Mouse (Mus musculus): ENCODE results near the gene C1qtnf4. TPM values are rescaled to one million over a fixed set of nuclear protein-coding genes. Genes with fewer than 3 reads are reported as not detected.
A peak's percentile ranks its signal among the peaks of the same experiment; 100 is the strongest.

The C1qtnf4 gene
- 18.4 and 18.8 TPM in 2 replicates for polyA plus RNA-seq (2014; fragmentation: Nextera tagmentation; extraction: Ambion mirVana)

DNA sequence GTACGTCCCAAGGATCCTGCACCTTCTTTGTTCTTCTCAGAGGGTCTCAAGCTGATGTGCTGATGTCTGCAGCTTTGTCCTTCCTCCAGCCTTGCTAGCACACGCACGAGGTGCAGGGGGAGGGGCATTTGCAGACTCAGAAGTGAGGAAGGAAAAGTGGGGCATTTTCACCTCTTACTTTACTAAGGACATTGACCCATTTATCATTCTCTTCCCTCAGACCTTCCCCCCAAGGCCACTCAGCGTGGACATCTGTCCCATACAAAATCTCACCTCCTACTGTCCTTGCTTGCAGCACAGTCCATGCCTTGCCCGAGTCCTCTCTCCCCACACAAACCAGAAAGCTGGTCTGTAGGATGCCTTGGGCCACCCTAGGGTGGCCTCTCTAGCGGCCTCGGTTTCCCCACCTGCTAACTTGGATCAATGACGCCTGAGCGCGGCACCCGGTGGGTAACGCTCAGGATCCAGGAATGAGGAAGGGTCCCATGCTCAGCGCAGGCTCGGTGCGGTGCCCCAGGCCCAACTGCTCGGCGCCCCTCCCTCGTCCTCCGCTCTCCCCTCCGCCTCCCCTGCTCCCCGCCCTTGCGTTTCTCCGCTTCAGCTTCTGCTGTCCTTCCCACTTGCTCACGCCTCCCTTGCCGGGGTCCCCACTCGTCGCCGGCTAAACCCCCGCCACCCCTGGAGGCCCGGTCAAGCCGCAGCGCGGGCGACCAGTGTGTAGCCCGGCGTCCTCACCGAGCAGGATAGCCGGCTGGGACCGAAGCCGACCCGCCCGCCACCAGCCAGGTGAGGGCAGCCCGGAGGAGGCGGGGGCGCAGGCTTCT lies at the start of gene C1qtnf4:
Gene C1qtnf4, plus strand, starts transcription at position 643 of the 824 bp plus-strand sequence.
- Histone ChIP-seq H3K36me3 (ENCODE audit: control insufficient read depth, insufficient read depth, low read length) (no peaks in the 10 kb centered on the region), H3K27me3 (replicated peaks; ENCODE audit: control insufficient read depth, insufficient read depth, low read length) (peaks cover 21% of the 10 kb centered on the region), H3K9ac (ENCODE audit: low read length) (peak within 1 kb of the TSS; percentile 88), H3K4me1 (ENCODE audit: control insufficient read depth, insufficient read depth, low read length) (peaks cover 8% of the 10 kb centered on the region; the same call in 1 of the 2 replicates), H3K4me2 (ENCODE audit: low read length) (peak within 1 kb of the TSS; percentile 89), H3K9me3 (replicated peaks; ENCODE audit: control insufficient read depth, low read length) (no peaks in the 10 kb centered on the region), H3K4me3 (ENCODE audit: low read depth, low read length) (peak within 1 kb of the TSS; percentile 63), H3K27ac (ENCODE audit: low read depth, low read length) (peak within 1 kb of the TSS; percentile 84)
- WGBS: under 1% methylated on average over 42 of the region's 45 CpGs
- peak; percentile 74 for DNase-seq (ENCODE audit: low spot score)
- ATAC-seq: peak; percentile 73

DNA sequence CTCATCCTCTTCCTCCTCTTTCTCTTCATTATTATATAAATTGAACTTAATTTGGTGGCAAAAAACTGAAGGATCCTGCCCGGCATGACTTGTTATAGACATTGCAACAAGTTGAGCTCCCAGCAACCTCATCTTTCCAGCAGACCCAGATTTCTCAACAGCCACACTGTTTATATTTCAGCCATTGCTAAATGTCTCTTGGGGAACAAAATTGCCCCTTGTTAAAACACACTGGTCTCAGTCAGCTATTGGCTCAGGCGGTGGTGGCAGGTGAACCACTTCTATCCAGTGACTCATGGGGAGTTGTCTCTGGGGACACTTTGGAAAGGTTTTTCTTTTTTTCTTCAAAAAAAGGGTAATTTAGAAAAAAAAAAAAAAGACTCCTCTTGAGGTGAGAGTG lies 47.0 kb upstream of the C1qtnf4 start:
- Histone ChIP-seq H3K36me3 (ENCODE audit: control insufficient read depth, insufficient read depth, low read length) (no peaks in the 10 kb centered on the region), H3K9ac (ENCODE audit: low read length) (no peak overlapping the region), H3K4me3 (ENCODE audit: low read depth, low read length) (no peak overlapping the region), H3K27me3 (replicated peaks; ENCODE audit: control insufficient read depth, insufficient read depth, low read length) (no peaks in the 10 kb centered on the region), H3K27ac (ENCODE audit: low read depth, low read length) (no peak overlapping the region), H3K9me3 (replicated peaks; ENCODE audit: control insufficient read depth, low read length) (no peaks in the 10 kb centered on the region), H3K4me2 (ENCODE audit: low read length) (no peak overlapping the region), H3K4me1 (ENCODE audit: control insufficient read depth, insufficient read depth, low read length) (no peaks in the 10 kb centered on the region)
- WGBS: 89% methylated on average over 2 of the region's 2 CpGs
- ATAC-seq (no peak), DNase-seq (ENCODE audit: low spot score) (no peak)

DNA sequence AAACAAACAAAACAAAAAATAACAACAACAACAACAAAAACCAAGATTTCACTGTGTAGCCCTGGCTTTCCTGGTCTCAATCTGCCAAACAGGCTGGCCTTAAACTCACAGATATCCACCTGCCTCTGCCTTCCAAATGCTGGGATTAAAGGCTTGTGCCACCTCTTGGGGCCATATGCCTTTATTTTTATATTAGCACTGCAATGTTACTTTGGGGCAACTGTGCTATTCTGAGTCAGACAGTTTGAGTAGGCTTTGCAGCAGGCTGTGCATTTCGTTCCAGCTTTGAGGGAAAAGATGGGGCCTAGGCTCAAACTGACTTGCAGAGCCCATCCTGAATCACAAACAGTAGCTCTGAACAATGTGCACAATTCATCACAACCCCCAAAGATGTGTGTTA lies 42.0 kb upstream of the C1qtnf4 start:
- WGBS: 72% methylated on average over 1 of the region's 1 CpGs
- H3K4me1 ChIP-seq (ENCODE audit: control insufficient read depth, insufficient read depth, low read length): peaks cover 9% of the 10 kb centered on the region
- H3K27me3 ChIP-seq (replicated peaks; ENCODE audit: control insufficient read depth, insufficient read depth, low read length): no peaks in the 10 kb centered on the region
- no peak overlapping the region for H3K4me2 ChIP-seq (ENCODE audit: low read length)
- no peak overlapping the region for H3K4me3 ChIP-seq (ENCODE audit: low read depth, low read length)
- H3K27ac ChIP-seq (ENCODE audit: low read depth, low read length): no peak overlapping the region
- ATAC-seq (no peak), DNase-seq (ENCODE audit: low spot score) (no peak)
- no peaks in the 10 kb centered on the region for H3K36me3 ChIP-seq (ENCODE audit: control insufficient read depth, insufficient read depth, low read length)
- no peaks in the 10 kb centered on the region for H3K9me3 ChIP-seq (replicated peaks; ENCODE audit: control insufficient read depth, low read length)
- no peak overlapping the region for H3K9ac ChIP-seq (ENCODE audit: low read length)

DNA sequence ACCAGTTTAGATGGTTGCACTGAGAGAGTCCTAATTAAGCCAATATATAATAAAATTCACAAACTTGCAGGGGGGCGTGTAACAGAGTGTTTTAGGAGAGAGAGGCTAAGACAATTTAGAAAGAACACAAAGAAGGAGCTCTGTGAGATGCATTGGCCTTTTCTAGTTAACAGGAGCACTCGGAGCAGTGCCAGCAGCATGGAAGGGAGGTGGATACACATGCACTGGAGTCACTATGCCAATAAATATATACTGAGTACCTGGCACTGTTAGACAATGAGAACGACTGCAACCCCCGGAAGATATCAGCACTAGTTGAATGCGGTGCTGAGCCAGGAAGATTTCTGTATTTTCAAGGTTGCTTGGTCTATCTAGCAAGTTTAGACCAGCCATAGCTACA lies 41.4 kb upstream of the C1qtnf4 start:
- H3K36me3 ChIP-seq (ENCODE audit: control insufficient read depth, insufficient read depth, low read length): peaks cover 2% of the 10 kb centered on the region; the same call in 1 of the 2 replicates
- H3K9me3 ChIP-seq (replicated peaks; ENCODE audit: control insufficient read depth, low read length): no peaks in the 10 kb centered on the region
- DNase-seq (ENCODE audit: low spot score): no peak
- H3K27ac ChIP-seq (ENCODE audit: low read depth, low read length): no peak overlapping the region
- no peak for ATAC-seq
- WGBS: 77% methylated on average over 5 of the region's 5 CpGs
- no peaks in the 10 kb centered on the region for H3K27me3 ChIP-seq (replicated peaks; ENCODE audit: control insufficient read depth, insufficient read depth, low read length)
- no peak overlapping the region for H3K4me2 ChIP-seq (ENCODE audit: low read length)
- H3K9ac ChIP-seq (ENCODE audit: low read length): no peak overlapping the region
- no peak overlapping the region for H3K4me3 ChIP-seq (ENCODE audit: low read depth, low read length)
- peaks cover 15% of the 10 kb centered on the region for H3K4me1 ChIP-seq (ENCODE audit: control insufficient read depth, insufficient read depth, low read length)

DNA sequence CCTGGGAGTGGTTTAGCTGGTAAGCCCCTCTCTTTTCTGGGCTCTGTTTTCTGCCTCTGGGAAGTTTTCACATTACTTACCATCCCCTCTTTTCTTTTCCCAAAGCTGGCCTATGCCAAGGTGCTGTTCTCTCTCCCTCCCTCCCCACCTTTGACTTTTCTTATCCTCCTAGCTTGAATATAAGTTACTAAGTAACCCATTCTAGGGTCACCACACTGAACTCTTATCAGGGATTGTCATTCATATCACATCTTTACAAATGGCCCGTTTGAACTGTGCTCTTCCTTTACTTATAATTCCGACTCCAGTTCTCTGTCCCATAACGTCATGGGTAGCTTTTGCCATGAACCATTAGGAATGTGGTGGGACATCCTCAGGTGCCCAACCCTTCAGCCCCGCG lies 40.4 kb upstream of the C1qtnf4 start:
- H3K9ac ChIP-seq (ENCODE audit: low read length): no peak overlapping the region
- peaks cover 17% of the 10 kb centered on the region for H3K4me1 ChIP-seq (ENCODE audit: control insufficient read depth, insufficient read depth, low read length)
- DNase-seq (ENCODE audit: low spot score) (no peak), ATAC-seq (no peak)
- H3K4me2 ChIP-seq (ENCODE audit: low read length): no peak overlapping the region
- no peaks in the 10 kb centered on the region for H3K9me3 ChIP-seq (replicated peaks; ENCODE audit: control insufficient read depth, low read length)
- H3K27ac ChIP-seq (ENCODE audit: low read depth, low read length): no peak overlapping the region
- no peak overlapping the region for H3K4me3 ChIP-seq (ENCODE audit: low read depth, low read length)
- H3K36me3 ChIP-seq (ENCODE audit: control insufficient read depth, insufficient read depth, low read length): peaks cover 10% of the 10 kb centered on the region
- no peaks in the 10 kb centered on the region for H3K27me3 ChIP-seq (replicated peaks; ENCODE audit: control insufficient read depth, insufficient read depth, low read length)
- 81% methylated on average over 5 of the region's 5 CpGs for WGBS

DNA sequence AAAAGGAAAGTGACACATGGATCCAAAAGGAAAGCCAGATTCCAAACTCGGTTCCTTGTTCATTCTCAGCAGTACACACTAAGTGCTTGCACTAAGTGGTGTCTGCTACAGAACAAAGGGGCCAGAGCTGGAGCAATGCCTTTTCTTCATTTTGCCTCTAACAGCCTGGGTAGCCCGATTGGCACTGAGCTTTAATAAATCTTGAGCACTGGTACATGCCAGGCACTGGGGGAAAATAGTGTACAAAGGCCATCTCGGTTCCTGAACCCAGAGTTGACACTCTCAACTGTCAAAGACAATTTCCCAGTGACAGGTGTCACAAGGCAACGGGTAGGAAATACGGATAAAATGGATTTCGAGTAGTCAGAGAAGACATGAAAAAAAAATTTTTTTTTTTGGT lies 39.5 kb upstream of the C1qtnf4 start:
- no peaks in the 10 kb centered on the region for H3K27me3 ChIP-seq (replicated peaks; ENCODE audit: control insufficient read depth, insufficient read depth, low read length)
- H3K9me3 ChIP-seq (replicated peaks; ENCODE audit: control insufficient read depth, low read length): no peaks in the 10 kb centered on the region
- 44% methylated on average over 6 of the region's 6 CpGs for WGBS
- ATAC-seq (no peak), DNase-seq (ENCODE audit: low spot score) (peak; percentile 10)
- peak overlapping the region; percentile 67 for H3K9ac ChIP-seq (ENCODE audit: low read length)
- H3K4me3 ChIP-seq (ENCODE audit: low read depth, low read length): peak overlapping the region; percentile 69
- H3K36me3 ChIP-seq (ENCODE audit: control insufficient read depth, insufficient read depth, low read length): peaks cover 19% of the 10 kb centered on the region
- peaks cover 17% of the 10 kb centered on the region for H3K4me1 ChIP-seq (ENCODE audit: control insufficient read depth, insufficient read depth, low read length)
- peak overlapping the region; percentile 53 for H3K4me2 ChIP-seq (ENCODE audit: low read length)
- H3K27ac ChIP-seq (ENCODE audit: low read depth, low read length): peak overlapping the region; percentile 66; the same call in 1 of the 2 replicates

DNA sequence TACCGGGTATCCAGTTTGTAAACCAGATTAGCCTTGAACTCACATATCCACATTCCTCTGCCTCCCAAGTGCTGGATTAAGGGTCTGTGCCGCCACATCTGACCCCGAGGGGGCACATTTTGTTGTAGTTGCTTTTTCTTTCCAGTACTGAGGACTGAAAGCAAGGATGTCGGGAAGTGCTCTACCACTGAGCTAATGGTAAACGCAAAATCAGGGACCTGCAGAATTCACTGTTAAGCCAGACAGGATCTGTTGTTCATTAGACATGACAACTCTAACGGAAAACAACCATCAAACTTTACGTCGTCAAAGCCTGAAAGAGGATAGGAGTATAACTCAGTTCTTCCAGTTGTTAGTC lies 39.1 kb upstream of the C1qtnf4 start:
- 3% methylated on average over 8 of the region's 8 CpGs for WGBS
- H3K9ac ChIP-seq (ENCODE audit: low read length): peak overlapping the region; percentile 67
- peak overlapping the region; percentile 66; the same call in 1 of the 2 replicates for H3K27ac ChIP-seq (ENCODE audit: low read depth, low read length)
- no peaks in the 10 kb centered on the region for H3K9me3 ChIP-seq (replicated peaks; ENCODE audit: control insufficient read depth, low read length)
- H3K4me1 ChIP-seq (ENCODE audit: control insufficient read depth, insufficient read depth, low read length): peaks cover 17% of the 10 kb centered on the region
- H3K27me3 ChIP-seq (replicated peaks; ENCODE audit: control insufficient read depth, insufficient read depth, low read length): no peaks in the 10 kb centered on the region
- ATAC-seq: no peak; the same call in 1 of the 2 replicates
- H3K4me2 ChIP-seq (ENCODE audit: low read length): peak overlapping the region; percentile 53
- DNase-seq (ENCODE audit: low spot score): no peak
- peak overlapping the region; percentile 69 for H3K4me3 ChIP-seq (ENCODE audit: low read depth, low read length)
- peaks cover 23% of the 10 kb centered on the region for H3K36me3 ChIP-seq (ENCODE audit: control insufficient read depth, insufficient read depth, low read length)

DNA sequence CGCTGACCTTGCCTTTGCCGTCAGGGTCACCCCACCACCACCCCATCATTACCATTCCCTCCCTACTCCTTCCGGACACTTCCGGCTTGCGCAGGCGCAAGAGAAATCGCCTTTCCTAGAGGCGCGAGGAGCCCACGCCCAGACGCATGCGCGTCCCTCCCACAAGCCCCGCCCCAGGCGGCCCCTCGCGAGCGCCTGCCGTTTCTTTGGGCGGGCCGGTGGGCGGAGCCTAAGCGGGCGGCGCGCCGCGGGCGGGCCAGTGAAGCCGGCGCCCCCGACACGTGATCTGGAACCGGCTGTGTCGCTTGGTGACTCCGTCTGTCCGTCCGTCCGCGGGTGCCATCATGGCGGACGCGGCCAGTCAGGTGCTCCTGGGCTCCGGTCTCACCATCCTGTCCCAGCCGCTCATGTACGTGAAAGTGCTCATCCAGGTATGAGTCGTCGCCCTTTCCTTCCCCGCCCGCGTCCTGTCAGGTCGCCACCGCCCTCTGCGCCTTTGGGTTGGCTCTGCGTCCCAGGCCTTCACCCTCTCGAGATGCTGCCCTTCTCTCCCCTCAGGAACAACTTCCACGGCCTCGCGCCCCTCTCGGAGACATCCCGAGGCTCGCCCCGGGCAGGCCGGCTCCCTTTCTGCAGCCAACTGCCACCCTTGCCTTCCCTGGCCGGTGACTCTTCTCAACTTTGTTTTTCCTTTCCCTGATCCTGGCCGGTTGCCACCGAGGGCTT lies 38.5 kb upstream of the C1qtnf4 start, which contains the start of gene Mtch2:
Gene Mtch2, plus strand, starts transcription at position 201 of the 726 bp plus-strand sequence.
- WGBS: 0% methylated on average over 57 of the region's 67 CpGs
- Histone ChIP-seq H3K36me3 (ENCODE audit: control insufficient read depth, insufficient read depth, low read length) (peaks cover 28% of the 10 kb centered on the region), H3K4me1 (ENCODE audit: control insufficient read depth, insufficient read depth, low read length) (peaks cover 17% of the 10 kb centered on the region), H3K9ac (ENCODE audit: low read length) (peak within 1 kb of the TSS; percentile 87), H3K27ac (ENCODE audit: low read depth, low read length) (peak within 1 kb of the TSS; percentile 83), H3K4me3 (ENCODE audit: low read depth, low read length) (peak within 1 kb of the TSS; percentile 69), H3K27me3 (replicated peaks; ENCODE audit: control insufficient read depth, insufficient read depth, low read length) (no peaks in the 10 kb centered on the region), H3K4me2 (ENCODE audit: low read length) (peak within 1 kb of the TSS; percentile 53), H3K9me3 (replicated peaks; ENCODE audit: control insufficient read depth, low read length) (no peaks in the 10 kb centered on the region)
- ATAC-seq (peak; percentile 96), DNase-seq (ENCODE audit: low spot score) (peak; percentile 98)

Measured in forebrain, embryonic 14.5 days (tissue).